Mouse (Mus musculus) embryonic fibroblast, embryonic 13.5 days (primary cell): ENCODE results near the gene Wdr34.

Experiments
- CTCF ChIP-seq: IDR thresholded peaks from 2 replicates; pipeline ENCODE4 v1.5.1; 2011; ENCODE audit warnings: mild to moderate bottlenecking, control low read depth, low read length, moderate library complexity, borderline replicate concordance; ENCODE audit not compliant: insufficient read depth
- POLR2A ChIP-seq: IDR thresholded peaks from 2 replicates; pipeline ENCODE4 v1.6.1; 2011; ENCODE audit warnings: low read depth, mild to moderate bottlenecking, control low read depth, low read length, moderate library complexity

DNA sequence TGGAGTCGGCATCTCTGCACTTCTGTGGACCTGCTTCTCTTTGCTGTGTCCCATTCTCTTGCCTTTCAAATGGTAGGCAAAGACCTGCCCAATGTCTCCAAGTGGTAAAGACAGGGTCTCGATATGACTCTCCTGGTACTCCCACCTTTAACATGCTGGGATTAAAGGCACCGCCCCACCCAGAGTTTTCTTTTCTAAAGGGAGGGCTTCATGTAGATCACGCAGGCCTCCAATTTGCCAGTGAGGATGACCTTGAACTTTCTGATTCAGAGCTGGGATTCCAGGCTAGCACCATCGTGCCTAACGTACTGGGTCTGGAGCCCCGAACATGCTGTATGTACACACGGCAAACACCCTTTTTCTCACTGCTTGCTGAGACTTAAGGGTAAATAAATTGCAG lies 14.6 kb upstream of the Wdr34 start:
- TF ChIP-seq CTCF: no peak
- TF ChIP-seq POLR2A: 0 out of 2 replicates have a peak, but pooled peaks have one; percentile 15
